Mouse (Mus musculus) liver, embryonic 14.5 days (tissue): ENCODE results near the gene Fuca1.

Source experiments
- CTCF ChIP-seq: IDR thresholded peaks from 2 replicates; pipeline ENCODE4 v1.5.1; 2016; ENCODE audit warnings: antibody characterized with exemption, low read depth, control low read depth
- EP300 ChIP-seq: IDR thresholded peaks from 2 replicates; pipeline ENCODE4 v1.6.1; 2016; ENCODE audit warnings: antibody characterized with exemption, low read depth

- TF ChIP-seq EP300 (no peak), CTCF (no peak)
These were observed 3.9 kb downstream of the Fuca1 start for GRCm38 (mm10) chr4:135924418-135924817.
